Mouse (Mus musculus): Measurements from ENCODE around the gene Tmem242.
"Not testable (repeated sequence)": the region's sequence is repeated elsewhere in the genome, so short reads cannot be mapped to it uniquely, and the experiment has no call there.

The Tmem242 gene

DNA sequence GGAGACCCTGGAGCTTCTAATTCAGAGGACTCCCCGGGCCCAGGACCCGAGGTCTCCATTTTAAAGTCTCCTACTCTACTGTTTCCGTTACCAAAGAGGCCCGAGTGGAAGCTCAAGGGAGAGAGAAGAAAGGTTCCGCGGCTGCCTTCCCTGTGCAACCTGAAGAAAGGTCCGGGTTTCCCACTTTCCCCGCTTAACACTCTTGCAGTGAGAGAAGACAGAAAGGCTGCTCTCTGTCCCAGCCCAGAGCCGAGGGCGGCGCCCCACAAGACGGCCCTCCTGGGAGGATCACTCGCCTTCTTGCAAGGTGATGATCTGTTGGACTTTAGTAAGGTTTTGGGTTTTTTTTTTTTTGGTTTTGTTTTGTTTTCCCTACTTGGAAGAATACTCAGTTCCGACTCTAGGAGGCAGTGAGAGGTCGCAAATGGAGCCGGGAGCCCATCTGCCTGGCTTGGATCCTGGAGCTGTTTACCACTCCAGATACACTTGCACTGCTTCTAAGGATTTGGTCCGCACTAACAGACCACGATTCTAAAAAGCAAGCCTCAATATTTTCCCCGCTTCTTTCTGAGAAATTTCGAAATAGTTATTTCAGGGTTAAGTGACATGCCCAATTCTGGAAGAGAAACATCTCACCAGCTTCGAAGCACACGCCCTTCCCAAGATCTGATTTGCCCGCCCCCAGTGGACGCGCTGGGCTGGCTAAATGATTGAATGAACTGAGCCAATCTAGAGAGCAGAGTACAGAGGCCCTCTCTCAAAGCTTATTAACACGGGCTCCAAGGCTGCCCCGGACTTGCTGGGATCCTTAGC, at the start of gene Tmem242:
TSS of gene Tmem242 (minus strand) at position 101 of the 813 bp plus-strand sequence.
- DNase-seq (ENCODE audit: low read depth, low spot score) = peak; percentile 96

DNA sequence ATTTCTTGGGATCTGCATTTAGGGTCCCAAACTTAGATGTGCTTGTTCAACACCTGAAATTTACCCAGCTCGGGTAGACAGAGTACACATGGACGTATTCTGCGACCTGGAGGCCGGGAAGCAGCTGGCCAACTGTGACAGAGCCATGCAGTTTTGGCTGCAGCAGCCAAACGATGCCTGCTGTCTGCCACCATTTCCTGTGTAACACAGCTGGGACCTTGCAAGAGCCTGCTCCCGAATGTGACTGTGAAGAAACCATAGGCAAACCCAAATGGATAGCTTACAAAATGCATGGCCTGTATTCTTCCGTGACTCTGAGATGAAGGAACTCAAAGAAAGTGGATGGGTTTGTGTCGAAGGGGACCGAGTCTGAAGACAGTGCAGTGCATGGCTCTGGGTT, 48.1 kb upstream of the Tmem242 start:
- DNase-seq (ENCODE audit: low read depth, low spot score) = no peak

DNA sequence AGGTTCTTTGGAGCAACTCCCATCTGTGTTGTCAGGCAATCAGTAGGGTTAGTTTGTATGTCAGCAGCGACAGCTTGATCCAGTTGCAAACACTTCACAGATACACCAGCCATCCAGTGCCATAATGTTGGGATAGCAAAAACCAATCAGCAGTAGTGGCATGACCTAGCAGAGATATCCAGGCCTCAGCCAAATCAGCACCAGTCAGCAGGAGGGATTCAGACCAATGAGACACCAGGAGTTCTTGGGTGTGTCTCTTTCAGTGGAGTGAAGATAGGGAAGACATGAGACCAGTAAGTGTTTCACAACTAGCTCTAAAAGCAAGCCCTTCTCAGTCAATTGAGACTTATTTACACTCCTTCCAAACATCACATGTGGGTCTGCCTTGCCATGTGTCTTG, 44.6 kb upstream of the Tmem242 start:
- DNase-seq (ENCODE audit: low read depth, low spot score) = no peak

DNA sequence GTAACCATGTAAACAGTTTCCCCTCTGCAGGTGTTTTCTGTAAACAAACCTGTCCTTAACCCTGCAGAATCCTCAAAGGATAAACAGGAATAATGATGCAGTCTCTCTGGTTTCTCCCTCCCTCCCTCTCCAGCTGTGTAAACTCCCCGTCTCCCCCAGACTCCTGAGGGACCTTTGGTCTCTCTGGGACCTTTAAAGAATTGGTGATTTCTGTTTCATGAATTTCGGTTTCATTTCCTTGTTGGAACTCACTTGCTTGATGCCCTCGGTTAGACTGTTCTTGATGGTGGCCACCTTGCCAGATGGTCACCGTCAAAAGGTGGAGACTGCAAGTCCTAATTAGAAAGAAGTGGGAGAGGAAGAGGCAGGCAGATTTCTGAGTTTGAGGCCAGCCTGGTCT, 43.4 kb upstream of the Tmem242 start:
- no peak for DNase-seq (ENCODE audit: low read depth, low spot score)

DNA sequence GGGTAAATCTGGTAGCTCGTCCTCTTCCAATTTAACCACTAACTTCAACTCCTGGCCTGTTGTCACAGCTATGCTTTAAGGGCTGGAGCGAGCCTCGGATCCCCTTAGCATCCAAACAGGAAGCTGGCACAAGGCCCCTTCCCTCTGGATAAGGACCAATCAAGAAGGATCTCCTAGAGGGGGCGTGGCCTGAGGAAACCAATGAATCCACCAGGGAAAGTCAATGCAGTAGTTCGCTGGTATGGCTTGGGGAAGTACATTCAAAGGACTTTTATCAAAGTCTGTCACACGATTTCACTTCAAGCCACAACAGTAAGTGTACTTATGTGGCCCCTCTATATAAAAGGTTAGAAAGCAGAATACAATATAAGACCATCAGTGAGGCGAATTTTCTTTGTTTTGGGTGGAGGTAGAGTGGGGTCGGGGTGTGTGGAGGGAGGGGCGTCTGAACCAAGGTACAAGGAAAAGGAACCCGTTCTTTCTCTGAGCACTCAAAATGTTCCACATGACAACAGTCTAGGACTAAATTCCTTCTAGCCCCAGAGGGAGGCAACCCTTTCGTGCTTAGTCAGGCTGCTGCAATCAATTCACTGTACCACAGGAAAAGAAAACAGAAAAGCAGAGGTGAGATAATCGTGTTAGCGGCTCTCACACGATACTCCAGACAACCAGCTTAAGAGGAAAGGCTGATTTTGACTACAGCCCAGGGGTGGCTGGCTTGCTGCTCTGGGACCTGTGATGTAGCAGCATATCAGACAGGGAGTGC, 36.1 kb upstream of the Tmem242 start:
- no peak for DNase-seq (ENCODE audit: low read depth, low spot score)

DNA sequence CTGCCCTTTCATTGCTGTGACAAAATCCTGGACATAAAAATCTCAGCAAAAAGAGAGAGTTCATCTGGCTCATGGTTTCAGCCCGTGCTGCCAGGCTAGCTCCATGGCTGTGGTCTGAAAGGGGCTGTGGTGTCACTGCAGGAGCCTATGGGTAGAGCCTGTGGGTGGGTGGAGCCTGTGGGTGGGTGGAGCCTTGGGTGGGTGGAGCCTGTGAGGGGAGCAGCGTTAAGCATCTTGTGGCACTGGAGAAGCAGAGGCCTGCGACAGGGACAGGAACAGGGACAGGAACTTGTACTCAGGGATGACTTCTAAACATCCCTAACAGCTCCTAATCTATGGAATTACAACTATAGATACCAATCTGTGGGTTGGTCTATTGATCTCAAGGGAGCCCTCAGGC, 32.2 kb upstream of the Tmem242 start:
- no peak for DNase-seq (ENCODE audit: low read depth, low spot score)

GRCm38 (mm10) chr17:5467177-5467576, 27.1 kb upstream of the Tmem242 start:
- DNase-seq (ENCODE audit: low read depth, low spot score) = no peak

DNA sequence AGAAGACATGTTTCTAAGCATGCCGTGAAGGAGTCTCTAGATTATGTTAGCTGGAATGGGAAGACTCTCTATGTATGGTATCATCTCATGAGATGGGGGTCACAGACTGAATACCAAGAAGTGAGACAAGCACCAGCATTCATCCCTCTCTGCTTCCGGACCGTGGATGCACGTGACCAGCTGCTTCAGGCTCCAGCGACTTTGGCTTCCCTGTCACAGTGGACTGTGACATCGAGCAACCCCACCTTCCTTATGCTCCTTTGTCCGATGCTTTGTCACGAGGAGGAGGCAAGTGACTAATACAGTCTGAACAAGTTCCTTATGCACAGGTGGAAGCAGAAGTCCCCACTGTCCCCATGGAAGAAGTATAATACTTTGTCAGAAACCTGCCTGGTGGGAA, 26.7 kb upstream of the Tmem242 start:
- DNase-seq (ENCODE audit: low read depth, low spot score) = no peak

DNA sequence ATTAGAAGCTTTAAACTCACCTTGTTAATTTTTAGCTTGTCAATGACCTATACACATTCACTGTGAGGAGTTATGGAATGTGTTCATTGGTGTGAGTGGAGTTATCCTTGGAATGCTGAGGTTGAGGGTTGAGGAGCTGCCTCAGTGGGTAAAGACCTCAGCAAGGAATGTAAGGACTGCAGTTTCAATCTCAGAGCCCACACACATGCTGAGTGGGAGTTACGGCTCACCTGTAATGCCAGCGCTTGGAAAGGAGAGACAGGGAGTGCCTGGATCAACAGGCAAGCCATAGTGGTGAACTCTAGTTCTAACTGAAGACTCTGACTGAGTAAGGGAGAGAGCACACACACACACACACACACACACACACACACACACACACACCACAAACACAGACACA, 23.9 kb upstream of the Tmem242 start:
- no peak for DNase-seq (ENCODE audit: low read depth, low spot score)

- no peak for DNase-seq (ENCODE audit: low read depth, low spot score)
Measured at GRCm38 (mm10) chr17:5453657-5454056, 13.6 kb upstream of the Tmem242 start.

GRCm38 (mm10) chr17:5443751-5444150, 3.7 kb upstream of the Tmem242 start:
- no peak for DNase-seq (ENCODE audit: low read depth, low spot score)

DNA sequence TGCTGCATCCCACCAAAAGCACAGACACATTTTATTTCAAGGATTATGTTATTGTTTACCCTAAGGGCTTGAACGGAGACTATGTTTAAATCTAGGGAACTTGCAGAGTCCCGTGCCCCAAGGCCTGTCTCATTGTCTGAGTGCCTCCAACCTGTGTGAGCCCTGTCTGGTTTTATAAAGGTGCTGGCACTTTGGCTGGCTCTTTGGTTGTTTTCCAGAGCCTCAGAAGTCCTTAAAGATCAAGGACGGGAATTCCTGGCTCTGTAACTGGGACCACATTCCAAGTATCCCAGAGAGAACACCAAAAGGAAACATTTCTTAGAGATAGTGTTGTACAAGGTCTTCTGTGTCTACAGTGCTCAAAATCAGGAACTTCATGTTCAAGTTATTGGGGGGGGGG, 3.2 kb upstream of the Tmem242 start:
- DNase-seq (ENCODE audit: low read depth, low spot score) = no peak

- DNase-seq (ENCODE audit: low read depth, low spot score) = not testable (repeated sequence)
Measured at GRCm38 (mm10) chr17:5442403-5442802, 2.3 kb upstream of the Tmem242 start.

- DNase-seq (ENCODE audit: low read depth, low spot score) = no peak
Measured at GRCm38 (mm10) chr17:5439831-5440158, 264 bp downstream of the Tmem242 start.

GRCm38 (mm10) chr17:5429772-5430133, 10.3 kb downstream of the Tmem242 start:
- no peak for DNase-seq (ENCODE audit: low read depth, low spot score)

GRCm38 (mm10) chr17:5429090-5429771, 10.8 kb downstream of the Tmem242 start:
- DNase-seq (ENCODE audit: low read depth, low spot score) = peak; percentile 89

GRCm38 (mm10) chr17:5425204-5425603, 14.9 kb downstream of the Tmem242 start:
- no peak for DNase-seq (ENCODE audit: low read depth, low spot score)

GRCm38 (mm10) chr17:5424156-5424555, 15.9 kb downstream of the Tmem242 start:
- DNase-seq (ENCODE audit: low read depth, low spot score) = no peak

DNA sequence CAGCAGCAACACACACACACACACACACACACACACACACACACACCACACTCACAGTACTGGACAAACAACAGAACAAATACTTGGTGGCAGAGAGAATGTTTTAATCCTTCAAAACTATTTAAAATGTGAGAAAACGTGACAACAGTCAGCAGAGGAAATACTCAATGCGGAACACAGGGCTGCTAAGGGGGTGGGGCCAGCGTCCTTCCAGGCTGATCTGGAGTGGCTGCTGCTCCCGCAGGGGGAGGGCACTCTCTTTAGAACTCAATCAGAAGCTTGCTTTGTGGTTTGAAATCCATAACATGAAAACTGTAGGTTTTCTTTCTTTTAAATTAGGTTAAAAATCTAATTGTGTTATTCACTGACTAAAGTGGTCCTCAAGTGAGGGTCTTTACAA, 18.2 kb downstream of the Tmem242 start:
- DNase-seq (ENCODE audit: low read depth, low spot score) = no peak

DNA sequence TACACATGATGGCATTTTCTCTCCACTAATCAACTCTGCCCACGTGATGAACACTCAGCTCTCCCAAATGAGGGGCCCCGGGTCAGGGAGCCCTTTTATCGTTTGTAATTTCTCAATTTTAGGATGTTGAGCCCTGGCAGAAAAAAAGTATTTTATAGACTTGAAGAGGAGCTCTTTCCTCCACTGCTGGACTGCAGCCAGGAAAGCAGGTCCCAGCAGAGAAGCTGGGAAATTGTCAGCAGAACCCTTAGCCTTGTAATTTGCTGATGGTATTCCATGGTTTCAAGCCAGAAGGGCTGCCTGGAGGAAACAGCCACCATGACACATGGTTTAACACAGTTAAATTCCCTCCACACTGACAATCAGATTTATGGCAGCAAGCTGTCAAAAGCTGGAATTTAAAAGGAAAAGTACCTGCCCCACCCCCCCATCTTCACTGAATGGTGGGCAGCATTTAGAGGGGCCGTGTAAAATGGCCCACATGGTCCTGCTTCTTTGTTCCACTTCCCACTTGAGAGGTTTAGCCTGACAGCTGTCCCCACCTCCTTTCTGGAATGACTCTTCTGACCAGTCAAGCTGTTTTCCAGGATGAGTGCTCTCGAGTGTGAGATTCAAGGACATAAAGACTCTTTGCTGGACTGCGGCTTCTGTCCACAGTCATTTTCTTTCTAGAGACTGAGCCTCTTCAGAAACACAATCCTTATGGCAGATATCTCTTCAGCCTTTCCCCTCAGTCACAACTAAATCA, 20.1 kb downstream of the Tmem242 start:
- no peak for DNase-seq (ENCODE audit: low read depth, low spot score)

- no peak for DNase-seq (ENCODE audit: low read depth, low spot score)
Measured at GRCm38 (mm10) chr17:5419056-5419455, 21.0 kb downstream of the Tmem242 start.

- DNase-seq (ENCODE audit: low read depth, low spot score) = no peak
Measured at GRCm38 (mm10) chr17:5418545-5418944, 21.5 kb downstream of the Tmem242 start, which contains the start of gene Ldhal6b. Ldhal6b (minus strand) TSS chr17:5418767.

All from retina, postnatal 7 days (tissue).